Comparison of ENCODE assay signal across 22 mouse cellular contexts in genomic region chr6:98332714-98333113, GRCm38 (mm10). TPM values are rescaled to one million over a fixed set of nuclear protein-coding genes. Genes with fewer than 3 reads are reported as not detected.
"Had no signal": no experiment of that assay in that cellular context is flagged by ENCODE, and none has a peak within 500 bp of the region (broad histone marks: within the 10 kb centered on the region; RNA-seq: fewer than 3 reads in every experiment).

No protein-coding gene starts in this region.

- H3K4me3 ChIP-seq: intestine, embryonic 15.5 days; limb, embryonic 10.5 days; limb, embryonic 13.5 days; midbrain, embryonic 12.5 days; midbrain, embryonic 15.5 days had no signal

- H3K4me1 ChIP-seq: intestine, embryonic 15.5 days; limb, embryonic 10.5 days; limb, embryonic 13.5 days; midbrain, embryonic 12.5 days; midbrain, embryonic 15.5 days had no signal

- H3K9ac ChIP-seq: intestine, embryonic 15.5 days; limb, embryonic 13.5 days; liver, embryonic 14.5 days; liver, postnatal 0 days; midbrain, embryonic 12.5 days; midbrain, embryonic 15.5 days had no signal

- H3K36me3 ChIP-seq: intestine, embryonic 15.5 days; limb, embryonic 10.5 days; limb, embryonic 13.5 days; midbrain, embryonic 12.5 days; midbrain, embryonic 15.5 days had no signal

- H3K27me3 ChIP-seq: intestine, embryonic 15.5 days; limb, embryonic 13.5 days; midbrain, embryonic 12.5 days; midbrain, embryonic 15.5 days had no signal

- H3K27ac ChIP-seq: intestine, embryonic 15.5 days; limb, embryonic 10.5 days; limb, embryonic 13.5 days; liver, embryonic 14.5 days; macrophage; midbrain, embryonic 12.5 days; midbrain, embryonic 15.5 days had no signal

- ATAC-seq: intestine, embryonic 15.5 days; liver, postnatal 0 days; midbrain, embryonic 15.5 days had no signal

- H3K9me3 ChIP-seq: intestine, embryonic 15.5 days; limb, embryonic 10.5 days; limb, embryonic 13.5 days; midbrain, embryonic 12.5 days; midbrain, embryonic 15.5 days had no signal

- DNase-seq: kidney, adult 18-20 months; kidney, adult 9 months; kidney, postnatal 14 days; kidney, postnatal 4 days; liver; liver, postnatal 0 days; right cerebral cortex, postnatal 14 days; spleen, adult 18-20 months; thymus, adult 18-20 months; thymus, postnatal 36 days had no signal

- H3K4me2 ChIP-seq: intestine, embryonic 15.5 days; limb, embryonic 13.5 days; midbrain, embryonic 12.5 days; midbrain, embryonic 15.5 days had no signal

RNA-seq across cellular contexts. Expression of gene Gm765, which starts 9.8 kb away (rescaled TPM):
- total RNA-seq: layer of hippocampus, postnatal 14 days had no signal
- polyA plus RNA-seq: intestine, embryonic 15.5 days; kidney, embryonic 16.5 days; limb, embryonic 10.5 days; liver, embryonic 14.5 days; lung, embryonic 16.5 days; macrophage; midbrain, embryonic 15.5 days; neural tube, embryonic 11.5 days; stomach, embryonic 16.5 days had no signal
